Mouse (Mus musculus): ENCODE results near the gene Fxr2.
A peak's percentile ranks its signal among the peaks of the same experiment; 100 is the strongest.
"Not testable (repeated sequence)": the region's sequence is repeated elsewhere in the genome, so short reads cannot be mapped to it uniquely, and the experiment has no call there.

The Fxr2 gene

GRCm38 (mm10) chr11:69684936-69685335, 52.1 kb downstream of the Fxr2 start:
- DNase-seq: no peak

GRCm38 (mm10) chr11:69685526-69686148, 52.8 kb downstream of the Fxr2 start, which contains the start of gene Tnfsf13:
TSS of gene Tnfsf13 (minus strand) at chr11:69685784.
- DNase-seq: no peak

- no peak for DNase-seq
Observed at GRCm38 (mm10) chr11:69686377-69686776, 53.6 kb downstream of the Fxr2 start.

GRCm38 (mm10) chr11:69687061-69687460, 54.3 kb downstream of the Fxr2 start:
- no peak for DNase-seq

GRCm38 (mm10) chr11:69689891-69690290, 57.1 kb downstream of the Fxr2 start:
- DNase-seq: no peak

- DNase-seq: no peak
Observed at GRCm38 (mm10) chr11:69692196-69692811, 59.5 kb downstream of the Fxr2 start.

GRCm38 (mm10) chr11:69692863-69693262, 60.1 kb downstream of the Fxr2 start:
- no peak for DNase-seq

GRCm38 (mm10) chr11:69693421-69693965, 60.7 kb downstream of the Fxr2 start:
- DNase-seq: peak; percentile 80

- DNase-seq: no peak
Observed at GRCm38 (mm10) chr11:69695046-69695360, 62.2 kb downstream of the Fxr2 start.

- DNase-seq: peak; percentile 73
Observed at GRCm38 (mm10) chr11:69695361-69696181, 62.8 kb downstream of the Fxr2 start, which contains the start of the genes Tnfsf12 and Tnfsfm13. TSS of gene Tnfsf12 (minus strand) at chr11:69695849. TSS of gene Tnfsfm13 (minus strand) at chr11:69696098.

- no peak for DNase-seq
Observed at GRCm38 (mm10) chr11:69697396-69697795, 64.6 kb downstream of the Fxr2 start.

- no peak for DNase-seq
Observed at GRCm38 (mm10) chr11:69698574-69698973, 65.8 kb downstream of the Fxr2 start.

- no peak for DNase-seq
Observed at GRCm38 (mm10) chr11:69699595-69699994, 66.8 kb downstream of the Fxr2 start.

- DNase-seq: not testable (repeated sequence)
Observed at GRCm38 (mm10) chr11:69702886-69703285, 70.1 kb downstream of the Fxr2 start.

Measured in retina, postnatal 1 day (tissue).